Mouse (Mus musculus): ENCODE measurements around the gene Gm9944. TPM values are rescaled to one million over a fixed set of nuclear protein-coding genes. Genes with fewer than 3 reads are reported as not detected.

Gene Gm9944
- polyA plus RNA-seq, 1 experiment from 2014 or later, result not detected

- H3K79me2 ChIP-seq (ENCODE audit: inconsistent target), result no peaks in the 10 kb centered on the region
- 3% methylated on average over 17 of the region's 17 CpGs for WGBS (ENCODE audit: missing documents)
- H3K36me3 ChIP-seq (ENCODE audit: inconsistent target), result no peaks in the 10 kb centered on the region
- H3K27ac ChIP-seq, result no peak overlapping the region
- H3K4me3 ChIP-seq (ENCODE audit: inconsistent target), result no peak overlapping the region
Observed at GRCm38 (mm10) chr4:144404456-144405086, 48.5 kb downstream of the Gm9944 start.

Other genes starting within 250 kb of the Gm9944 start
- gene C87977, start 240.0 kb downstream of the Gm9944 start, polyA plus RNA-seq (2018), result not detected in 3 replicates
- not detected in 3 replicates for gene Pramel5, start 172.8 kb downstream of the Gm9944 start, polyA plus RNA-seq (2018)
- not detected in 3 replicates for gene Gm13128, start 123.1 kb downstream of the Gm9944 start, polyA plus RNA-seq (2018)
- not detected in 3 replicates for gene Gm13119, start 95.4 kb downstream of the Gm9944 start, polyA plus RNA-seq (2018)
- gene Pramef20, start 75.4 kb downstream of the Gm9944 start, polyA plus RNA-seq (2018), result not detected in 3 replicates
- gene Pramef12, start 44.9 kb downstream of the Gm9944 start, polyA plus RNA-seq (2018), result not detected in 3 replicates
- gene 1700012P22Rik, start 14.5 kb downstream of the Gm9944 start, polyA plus RNA-seq (2018), result not detected in 3 replicates
- not detected in 3 replicates for gene Aadacl3, start 10.4 kb upstream of the Gm9944 start, polyA plus RNA-seq (2018)
- not detected in 3 replicates for gene 9430007A20Rik, start 66.5 kb upstream of the Gm9944 start, polyA plus RNA-seq (2018)
- not detected in 3 replicates for gene Gm13124, start 111.8 kb upstream of the Gm9944 start, polyA plus RNA-seq (2018)
- not detected in 3 replicates for gene Aadacl4, start 160.4 kb upstream of the Gm9944 start, polyA plus RNA-seq (2018)
- gene Gm436, start 233.1 kb upstream of the Gm9944 start, polyA plus RNA-seq (2018), result not detected in 3 replicates